Mouse (Mus musculus): ENCODE measurements around the gene Trim63.
A peak's percentile ranks its signal among the peaks of the same experiment; 100 is the strongest.

Trim63 gene

GRCm38 (mm10) chr4:134371316-134371855 lies 56.5 kb downstream of the Trim63 start:
- DNase-seq, result peak; percentile 22

- DNase-seq, result peak; percentile 85
Observed at GRCm38 (mm10) chr4:134372294-134372747, 57.4 kb downstream of the Trim63 start.

GRCm38 (mm10) chr4:134373295-134373694 lies 58.4 kb downstream of the Trim63 start:
- DNase-seq, result no peak

GRCm38 (mm10) chr4:134374306-134374705 lies 59.4 kb downstream of the Trim63 start:
- no peak for DNase-seq

- no peak for DNase-seq
Observed at GRCm38 (mm10) chr4:134378089-134378615, 63.2 kb downstream of the Trim63 start.
